Mouse (Mus musculus): Measurements from ENCODE around the gene Rere.

DNA sequence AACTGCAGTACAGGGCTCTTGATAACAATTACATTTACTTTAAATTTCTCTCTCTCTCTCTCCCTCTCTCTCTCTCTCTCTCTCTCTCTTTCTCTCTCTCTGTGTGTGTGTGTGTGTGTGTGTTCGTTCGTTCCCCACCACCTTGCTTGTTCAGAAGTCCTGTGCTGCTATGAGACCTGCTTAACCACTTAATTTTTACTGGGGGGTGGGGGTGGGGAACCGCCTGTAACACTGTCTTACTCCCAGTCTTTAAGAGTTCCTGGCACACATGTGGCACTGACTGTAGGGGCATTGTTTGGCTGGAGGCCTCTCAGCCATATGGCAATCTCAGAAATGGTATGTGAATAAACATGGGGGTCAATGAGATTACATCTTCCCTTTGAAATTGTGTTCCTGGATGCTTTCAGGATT lies 91.2 kb downstream of the Rere start:
- TF ChIP-seq CTCF (IDR thresholded peaks at IDR 0.05) (no peak), POLR2A (IDR thresholded peaks at IDR 0.05; ENCODE audit: insufficient read depth, low read depth, low read length) (no peak)

Measured in heart, adult 2 months (tissue).